Mouse (Mus musculus) c-Kit-negative CD71-positive TER-119-positive erythroid progenitor cells, embryonic 14.5 days (primary cell): Measurements from ENCODE around the gene Mrm3.

Source experiments
- DNase-seq: peaks from one replicate; pipeline ENCODE4 v3.0.0-alpha.2; 2013; ENCODE audit warnings: low read depth, low spot score

Mrm3 gene

DNA sequence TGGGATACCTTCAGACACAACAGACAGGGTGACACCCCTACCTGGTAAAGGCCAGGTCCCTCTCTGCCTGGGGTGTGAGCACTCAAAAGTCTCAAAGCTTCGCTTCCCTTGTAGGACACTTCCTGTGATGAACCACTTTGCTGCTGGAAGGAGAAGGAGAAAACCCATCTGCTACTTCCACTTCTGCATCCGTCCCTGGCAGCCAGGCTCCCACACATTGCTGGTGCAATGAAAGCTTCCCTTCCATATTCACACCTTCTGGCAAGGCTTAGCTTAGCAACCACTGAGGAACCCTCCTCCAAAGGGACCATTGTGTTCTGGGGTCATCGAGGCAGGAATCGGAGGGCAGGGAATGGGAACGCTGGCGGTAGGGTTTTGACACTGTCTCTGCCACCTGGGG, 45.1 kb downstream of the Mrm3 start:
- no peak for DNase-seq

GRCm38 (mm10) chr11:76290367-76290766, 46.9 kb downstream of the Mrm3 start:
- no peak for DNase-seq

GRCm38 (mm10) chr11:76291960-76292359, 48.4 kb downstream of the Mrm3 start:
- no peak for DNase-seq

DNA sequence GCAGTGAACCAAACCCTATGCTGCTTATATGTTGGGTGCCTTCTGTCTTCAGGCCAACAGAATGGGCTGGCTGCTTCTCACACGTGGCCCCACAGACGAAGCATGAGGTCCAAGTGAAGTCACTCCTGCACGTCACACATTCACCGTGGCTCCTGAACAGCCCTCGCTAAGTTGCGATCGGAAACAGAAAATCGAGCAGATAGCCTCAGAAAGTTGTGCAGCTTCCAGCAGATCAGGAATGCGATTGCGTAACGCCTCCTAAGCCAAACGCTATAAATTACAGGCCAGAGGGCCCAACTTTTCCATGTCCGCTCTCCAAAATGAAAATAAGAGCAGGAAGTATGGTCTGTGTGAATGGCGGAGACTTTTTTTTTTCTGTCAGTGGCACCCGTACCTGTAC, 48.9 kb downstream of the Mrm3 start:
- no peak for DNase-seq

GRCm38 (mm10) chr11:76292831-76293230, 49.3 kb downstream of the Mrm3 start:
- no peak for DNase-seq

GRCm38 (mm10) chr11:76294078-76294477, 50.6 kb downstream of the Mrm3 start:
- no peak for DNase-seq

- DNase-seq = no peak
Observed at GRCm38 (mm10) chr11:76294836-76295235, 51.3 kb downstream of the Mrm3 start.

DNA sequence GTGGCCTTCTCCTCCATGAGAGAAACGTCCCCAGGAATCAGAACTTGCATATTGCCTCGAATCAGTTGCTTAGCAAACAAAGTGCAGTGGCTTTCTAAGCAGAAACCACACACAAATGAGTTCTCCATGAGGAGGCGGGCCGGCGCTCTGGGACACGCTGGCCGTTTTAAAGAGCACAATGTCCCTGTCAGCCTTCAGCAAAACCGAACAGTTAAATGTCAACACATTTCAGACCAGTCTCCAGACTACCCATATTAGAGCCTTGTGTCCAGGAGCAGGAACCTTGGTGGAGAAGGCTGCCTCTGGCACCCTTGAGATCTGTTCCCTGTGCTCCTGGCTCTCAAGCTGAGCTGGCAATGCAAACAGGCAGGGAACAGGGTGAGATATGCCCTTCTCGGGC, 53.7 kb downstream of the Mrm3 start:
- no peak for DNase-seq

GRCm38 (mm10) chr11:76298457-76299000, 55.0 kb downstream of the Mrm3 start:
- no peak for DNase-seq
